Mouse (Mus musculus): Measurements from ENCODE around the gene Cdkl3. TPM values are rescaled to one million over a fixed set of nuclear protein-coding genes. Genes with fewer than 3 reads are reported as not detected.

Cdkl3 gene
- polyA plus RNA-seq (2015; fragmentation: Nextera tagmentation; extraction: Ambion mirVana) = 4.8 and 5.5 TPM in 2 replicates

DNA sequence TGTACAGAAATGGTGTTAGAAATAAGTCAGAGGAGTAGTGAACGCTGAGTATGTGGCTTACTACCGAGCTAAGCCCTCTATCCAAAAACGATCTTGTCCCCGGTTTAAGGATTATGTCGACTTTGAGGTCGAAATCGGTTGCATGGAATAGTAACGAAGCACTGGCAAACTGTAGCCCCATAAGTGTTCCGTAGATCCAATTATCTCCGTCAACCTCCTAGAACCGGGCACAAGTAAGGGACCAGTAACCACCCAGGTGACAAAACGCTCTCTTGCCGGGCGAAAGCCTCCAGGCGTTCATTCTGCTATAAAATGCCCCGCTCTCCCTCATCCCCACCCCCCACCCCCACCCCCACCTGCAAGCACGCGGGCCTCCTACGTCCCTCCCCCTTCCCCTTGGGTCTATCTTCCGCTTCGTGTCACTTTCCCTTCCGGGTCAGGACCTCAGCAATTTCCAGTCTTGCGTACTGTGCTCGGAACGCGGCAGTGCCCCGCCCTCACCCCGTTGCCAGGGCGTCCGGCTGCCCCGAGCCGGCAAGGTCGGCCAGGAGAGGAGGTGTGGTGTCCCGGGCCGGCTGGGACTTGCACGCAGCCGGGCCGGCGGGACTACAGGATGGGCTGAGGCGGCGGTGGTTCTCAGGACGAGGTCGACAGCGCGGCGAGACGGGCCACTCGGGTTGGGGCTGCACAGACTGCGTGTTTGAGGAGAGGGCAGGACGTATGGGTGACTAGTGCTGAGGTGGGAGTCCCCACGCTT is at the start of gene Cdkl3:
Gene Cdkl3 (plus strand): TSS at position 450 of the 757 bp plus-strand sequence.
- no peak; the same call in 1 of the 2 replicates for TF ChIP-seq CTCF (IDR thresholded peaks at IDR 0.05; ENCODE audit: low read depth)
- no peak for TF ChIP-seq EP300 (optimal IDR thresholded peaks at IDR 0.05)
- Histone ChIP-seq H3K27ac (replicated peaks) (peak within 1 kb of the TSS; percentile 95), H3K4me1 (replicated peaks; ENCODE audit: control insufficient read depth, insufficient read depth) (no peaks in the 10 kb centered on the region; the same call in 1 of the 2 replicates), H3K4me2 (replicated peaks; ENCODE audit: low read depth) (peak within 1 kb of the TSS; percentile 67), H3K36me3 (ENCODE audit: control insufficient read depth, insufficient read depth, low read length) (no peaks in the 10 kb centered on the region), H3K9me3 (ENCODE audit: control insufficient read depth, low read length) (no peaks in the 10 kb centered on the region), H3K9ac (ENCODE audit: low read length) (peak within 1 kb of the TSS; percentile 80), H3K27me3 (ENCODE audit: control insufficient read depth, insufficient read depth, low read length) (no peaks in the 10 kb centered on the region), H3K4me3 (ENCODE audit: low read depth, low read length) (peak within 1 kb of the TSS; percentile 73)
- WGBS = under 1% methylated on average over 48 of the region's 51 CpGs
- ATAC-seq (ENCODE audit: low FRiP score, low TSS enrichment) (peak; percentile 94), DNase-seq (ENCODE audit: low spot score) (peak; percentile 97)

DNA sequence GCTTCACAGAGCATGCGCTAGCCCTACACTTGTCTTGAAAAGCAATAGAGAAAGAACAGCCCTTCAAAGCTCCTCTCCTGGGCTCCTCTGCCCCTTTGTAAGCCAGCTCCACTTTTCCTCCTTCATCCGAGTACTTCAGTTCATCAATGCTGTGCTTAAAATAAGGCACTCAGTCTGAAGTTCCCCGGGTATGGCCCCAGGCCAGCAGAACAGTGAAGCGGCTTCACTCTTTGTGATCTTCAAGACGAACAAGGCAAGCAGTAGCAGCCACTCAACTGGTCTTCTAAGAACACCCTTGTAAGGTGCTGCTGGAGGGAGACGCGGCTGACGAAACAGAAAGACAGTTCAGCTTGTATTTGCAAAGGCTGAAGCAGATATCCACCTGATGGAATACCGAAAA is 47.9 kb upstream of the Cdkl3 start:
- Histone ChIP-seq H3K4me2 (replicated peaks; ENCODE audit: low read depth) (no peak overlapping the region), H3K4me1 (replicated peaks; ENCODE audit: control insufficient read depth, insufficient read depth) (no peaks in the 10 kb centered on the region), H3K27me3 (ENCODE audit: control insufficient read depth, insufficient read depth, low read length) (no peaks in the 10 kb centered on the region), H3K27ac (replicated peaks) (no peak overlapping the region), H3K36me3 (ENCODE audit: control insufficient read depth, insufficient read depth, low read length) (no peaks in the 10 kb centered on the region), H3K4me3 (ENCODE audit: low read depth, low read length) (no peak overlapping the region), H3K9me3 (ENCODE audit: control insufficient read depth, low read length) (no peaks in the 10 kb centered on the region; the same call in 1 of the 2 replicates), H3K9ac (ENCODE audit: low read length) (no peak overlapping the region)
- no peak for ATAC-seq (ENCODE audit: low FRiP score, low TSS enrichment)
- DNase-seq (ENCODE audit: low spot score) = no peak
- TF ChIP-seq EP300 (optimal IDR thresholded peaks at IDR 0.05) = no peak
- no peak for TF ChIP-seq CTCF (IDR thresholded peaks at IDR 0.05; ENCODE audit: low read depth)
- 64% methylated on average over 9 of the region's 9 CpGs for WGBS

DNA sequence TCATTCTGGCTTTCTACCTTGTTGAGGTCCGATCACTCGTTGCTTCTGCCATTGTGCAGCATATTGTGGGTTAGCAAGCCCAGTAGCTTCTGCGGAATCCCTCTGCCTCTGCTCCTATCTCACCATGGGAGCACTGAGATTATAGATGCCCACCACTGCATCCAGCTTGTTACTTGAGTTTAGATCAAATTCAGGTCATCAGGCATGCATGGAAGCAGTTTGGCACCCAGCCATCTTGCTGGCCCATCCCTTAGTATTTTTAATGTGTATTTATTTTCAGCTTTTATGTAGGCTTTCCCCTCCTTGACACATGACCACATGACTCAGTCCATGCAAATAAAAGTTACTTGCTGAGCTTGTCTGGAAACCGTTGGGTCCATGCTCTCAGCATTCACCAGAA is 46.3 kb upstream of the Cdkl3 start:
- ATAC-seq (ENCODE audit: low FRiP score, low TSS enrichment) (no peak), DNase-seq (ENCODE audit: low spot score) (peak; percentile 33)
- Histone ChIP-seq H3K4me1 (replicated peaks; ENCODE audit: control insufficient read depth, insufficient read depth) (no peaks in the 10 kb centered on the region), H3K9ac (ENCODE audit: low read length) (no peak overlapping the region), H3K36me3 (ENCODE audit: control insufficient read depth, insufficient read depth, low read length) (no peaks in the 10 kb centered on the region), H3K27ac (replicated peaks) (no peak overlapping the region), H3K4me2 (replicated peaks; ENCODE audit: low read depth) (no peak overlapping the region), H3K27me3 (ENCODE audit: control insufficient read depth, insufficient read depth, low read length) (no peaks in the 10 kb centered on the region), H3K9me3 (ENCODE audit: control insufficient read depth, low read length) (no peaks in the 10 kb centered on the region; the same call in 1 of the 2 replicates), H3K4me3 (ENCODE audit: low read depth, low read length) (no peak overlapping the region)
- TF ChIP-seq CTCF (IDR thresholded peaks at IDR 0.05; ENCODE audit: low read depth) (no peak), EP300 (optimal IDR thresholded peaks at IDR 0.05) (no peak)
- WGBS = 72% methylated on average over 4 of the region's 4 CpGs

DNA sequence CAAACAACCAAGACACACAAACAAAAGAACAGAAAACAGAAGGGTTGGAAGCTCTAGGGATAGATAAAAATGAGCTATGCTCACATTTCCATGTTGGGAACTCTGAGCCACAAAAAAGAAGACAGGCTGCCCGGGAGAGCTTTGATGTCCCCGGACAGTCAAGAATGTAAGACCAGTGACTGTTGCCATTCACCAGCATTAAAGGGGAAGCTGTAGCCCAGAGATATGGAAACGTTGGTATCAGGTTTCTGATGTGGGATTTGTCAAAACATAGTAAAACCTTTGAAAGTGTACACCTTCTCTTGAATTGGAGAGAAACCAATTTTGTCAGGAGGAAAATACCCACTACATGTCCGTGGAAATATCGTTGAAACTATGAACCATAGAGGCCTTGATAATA is 44.5 kb upstream of the Cdkl3 start:
- Histone ChIP-seq H3K4me3 (ENCODE audit: low read depth, low read length) (no peak overlapping the region), H3K4me1 (replicated peaks; ENCODE audit: control insufficient read depth, insufficient read depth) (no peaks in the 10 kb centered on the region), H3K36me3 (ENCODE audit: control insufficient read depth, insufficient read depth, low read length) (no peaks in the 10 kb centered on the region), H3K4me2 (replicated peaks; ENCODE audit: low read depth) (no peak overlapping the region), H3K27ac (replicated peaks) (no peak overlapping the region), H3K27me3 (ENCODE audit: control insufficient read depth, insufficient read depth, low read length) (no peaks in the 10 kb centered on the region), H3K9me3 (ENCODE audit: control insufficient read depth, low read length) (no peaks in the 10 kb centered on the region; the same call in 1 of the 2 replicates), H3K9ac (ENCODE audit: low read length) (no peak overlapping the region)
- ATAC-seq (ENCODE audit: low FRiP score, low TSS enrichment) (no peak), DNase-seq (ENCODE audit: low spot score) (no peak)
- 81% methylated on average over 5 of the region's 5 CpGs for WGBS
- TF ChIP-seq CTCF (IDR thresholded peaks at IDR 0.05; ENCODE audit: low read depth) (no peak), EP300 (optimal IDR thresholded peaks at IDR 0.05) (no peak)

- TF ChIP-seq EP300 (optimal IDR thresholded peaks at IDR 0.05) (no peak), CTCF (IDR thresholded peaks at IDR 0.05; ENCODE audit: low read depth) (no peak)
- Histone ChIP-seq H3K4me3 (ENCODE audit: low read depth, low read length) (no peak overlapping the region), H3K27ac (replicated peaks) (no peak overlapping the region), H3K9me3 (ENCODE audit: control insufficient read depth, low read length) (no peaks in the 10 kb centered on the region), H3K27me3 (ENCODE audit: control insufficient read depth, insufficient read depth, low read length) (no peaks in the 10 kb centered on the region), H3K4me1 (replicated peaks; ENCODE audit: control insufficient read depth, insufficient read depth) (no peaks in the 10 kb centered on the region), H3K36me3 (ENCODE audit: control insufficient read depth, insufficient read depth, low read length) (no peaks in the 10 kb centered on the region), H3K9ac (ENCODE audit: low read length) (no peak overlapping the region), H3K4me2 (replicated peaks; ENCODE audit: low read depth) (no peak overlapping the region)
- DNase-seq (ENCODE audit: low spot score) = no peak
- WGBS = 88% methylated on average over 4 of the region's 4 CpGs
- no peak for ATAC-seq (ENCODE audit: low FRiP score, low TSS enrichment)
These were observed 44.0 kb upstream of the Cdkl3 start for GRCm38 (mm10) chr11:51960061-51960460.

DNA sequence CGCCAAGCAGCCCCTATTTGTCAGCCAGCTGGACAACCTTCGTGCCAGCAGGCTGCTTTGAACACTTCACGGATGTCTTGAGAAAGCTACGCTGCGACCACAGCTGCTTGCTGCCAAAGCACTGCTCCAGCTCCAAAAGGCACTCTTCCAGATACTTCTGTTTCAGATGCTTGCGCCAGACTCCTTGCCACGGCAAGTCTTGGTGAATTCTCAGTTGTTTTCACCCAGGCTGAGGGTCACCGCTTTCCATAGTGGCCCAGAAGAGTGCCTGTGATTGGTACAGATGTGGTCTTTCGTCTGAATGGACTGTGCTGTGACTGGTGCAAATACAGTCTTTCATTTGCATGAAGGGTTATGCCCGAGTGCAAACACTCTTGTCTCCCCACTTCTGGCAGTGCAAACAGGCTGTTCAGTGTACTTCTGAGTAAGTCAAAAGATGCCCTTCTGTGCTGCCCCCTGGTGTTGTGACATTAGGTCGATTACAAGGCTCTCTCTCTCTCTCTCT is 43.0 kb upstream of the Cdkl3 start:
- TF ChIP-seq CTCF (IDR thresholded peaks at IDR 0.05; ENCODE audit: low read depth) (peak; percentile 61), EP300 (optimal IDR thresholded peaks at IDR 0.05) (no peak)
- Histone ChIP-seq H3K36me3 (ENCODE audit: control insufficient read depth, insufficient read depth, low read length) (no peaks in the 10 kb centered on the region), H3K27ac (replicated peaks) (no peak overlapping the region), H3K4me1 (replicated peaks; ENCODE audit: control insufficient read depth, insufficient read depth) (no peaks in the 10 kb centered on the region), H3K9ac (ENCODE audit: low read length) (no peak overlapping the region), H3K4me2 (replicated peaks; ENCODE audit: low read depth) (no peak overlapping the region), H3K27me3 (ENCODE audit: control insufficient read depth, insufficient read depth, low read length) (no peaks in the 10 kb centered on the region), H3K4me3 (ENCODE audit: low read depth, low read length) (no peak overlapping the region), H3K9me3 (ENCODE audit: control insufficient read depth, low read length) (no peaks in the 10 kb centered on the region)
- ATAC-seq (ENCODE audit: low FRiP score, low TSS enrichment) (0 out of 2 replicates have a peak, but pooled peaks have one; percentile 35), DNase-seq (ENCODE audit: low spot score) (no peak)
- WGBS = 49% methylated on average over 11 of the region's 11 CpGs

Data from stomach, postnatal 0 days (tissue).